Mouse (Mus musculus) lung, embryonic 15.5 days (tissue): Measurements from ENCODE around the gene Col7a1. TPM values are rescaled to one million over a fixed set of nuclear protein-coding genes. Genes with fewer than 3 reads are reported as not detected.
A peak's percentile ranks its signal among the peaks of the same experiment; 100 is the strongest.

ENCODE experiments used
- ATAC-seq: fragments of 200-750 bp; cut with Nextera tagmentation; 2 replicates; pipeline ENCODE4 v1.8.0; 2017; ENCODE audit warnings: moderate number of reproducible peaks, borderline replicate concordance; ENCODE audit not compliant: low FRiP score, low TSS enrichment; ENCODE audit errors: extremely low read depth
- H3K27ac ChIP-seq: fragments of 300-500 bp; sonication (generic); 2 replicates; pipeline ENCODE4 v1.5.1; 2015; ENCODE audit warnings: moderate library complexity, mild to moderate bottlenecking, inconsistent platforms
- H3K27me3 ChIP-seq: fragments of 300-500 bp; sonication (generic); 2 replicates; pipeline ENCODE4 v1.6.1; 2015; ENCODE audit warnings: inconsistent platforms
- H3K36me3 ChIP-seq: fragments of 300-500 bp; sonication (generic); 2 replicates; pipeline ENCODE4 v1.6.1; 2015; ENCODE audit warnings: inconsistent platforms
- H3K4me1 ChIP-seq: fragments of 300-500 bp; sonication (generic); 2 replicates; pipeline ENCODE4 v1.6.1; 2015; ENCODE audit warnings: inconsistent platforms
- H3K4me2 ChIP-seq: fragments of 300-500 bp; sonication (generic); 2 replicates; pipeline ENCODE4 v1.6.1; 2015; ENCODE audit warnings: inconsistent platforms, mild to moderate bottlenecking, moderate library complexity
- H3K4me3 ChIP-seq: fragments of 300-500 bp; sonication (generic); 2 replicates; pipeline ENCODE4 v1.5.1; 2015; ENCODE audit warnings: mild to moderate bottlenecking, inconsistent platforms
- H3K9ac ChIP-seq: fragments of 300-500 bp; sonication (generic); 2 replicates; pipeline ENCODE4 v1.6.1; 2015; ENCODE audit warnings: inconsistent platforms
- H3K9me3 ChIP-seq: fragments of 300-500 bp; sonication (generic); 2 replicates; pipeline ENCODE4 v1.6.1; 2016; ENCODE audit warnings: inconsistent platforms
- WGBS: fragments of 180-500 bp; shearing (Covaris S2); methylation state at CpG from one replicate; pipeline ENCODE4 v1.1.7; 2015; 5-methylcytosine and 5-hydroxymethylcytosine counted together
- polyA plus RNA-seq: library from polyadenylated mRNA; unstranded; fragments of >200 nt; fragmentation: Nextera tagmentation; extraction: Ambion mirVana; gene quantifications from 2 replicates; pipeline ENCODE4 v1.2.1, GENCODE M21; 2015

Gene Col7a1
- 0.86 and 1.0 TPM in 2 replicates for polyA plus RNA-seq

- H3K9ac ChIP-seq: no peak within 1 kb of the TSS
- ATAC-seq: no peak
- H3K4me2 ChIP-seq: peak within 1 kb of the TSS; percentile 49
These were observed at the start of gene Col7a1 for GRCm38 (mm10) chr9:108953081-108953636. TSS of gene Col7a1 (plus strand) at chr9:108953586.

GRCm38 (mm10) chr9:108912308-108912707 is 41.1 kb upstream of the Col7a1 start:
- no peak for ATAC-seq
- 49% methylated on average over 6 of the region's 6 CpGs for WGBS
- H3K9ac ChIP-seq: no peak overlapping the region

More at GRCm38 (mm10) chr9:108953081-108953636, at the start of gene Col7a1:
- no peak within 1 kb of the TSS for H3K27ac ChIP-seq
- WGBS: 6% methylated on average over 15 of the region's 15 CpGs
- H3K27me3 ChIP-seq: peaks cover 14% of the 10 kb centered on the region; the same call in 1 of the 2 replicates
- H3K4me1 ChIP-seq: peaks cover 10% of the 10 kb centered on the region; the same call in 1 of the 2 replicates
- H3K4me3 ChIP-seq: peak within 1 kb of the TSS; percentile 18; the same call in 1 of the 2 replicates
- peaks cover 26% of the 10 kb centered on the region for H3K36me3 ChIP-seq
- H3K9me3 ChIP-seq: no peaks in the 10 kb centered on the region

GRCm38 (mm10) chr9:108913161-108913560 is 40.2 kb upstream of the Col7a1 start:
- WGBS: 82% methylated on average over 7 of the region's 7 CpGs
- Histone ChIP-seq H3K4me3 (no peak overlapping the region), H3K9ac (no peak overlapping the region), H3K36me3 (no peaks in the 10 kb centered on the region), H3K27me3 (no peaks in the 10 kb centered on the region), H3K9me3 (no peaks in the 10 kb centered on the region), H3K4me1 (no peaks in the 10 kb centered on the region), H3K27ac (no peak overlapping the region), H3K4me2 (no peak overlapping the region)
- ATAC-seq: no peak

More at GRCm38 (mm10) chr9:108912308-108912707, 41.1 kb upstream of the Col7a1 start:
- no peak overlapping the region for H3K27ac ChIP-seq
- H3K4me3 ChIP-seq: no peak overlapping the region
- H3K36me3 ChIP-seq: no peaks in the 10 kb centered on the region
- no peaks in the 10 kb centered on the region for H3K9me3 ChIP-seq
- no peaks in the 10 kb centered on the region for H3K27me3 ChIP-seq
- H3K4me2 ChIP-seq: no peak overlapping the region
- no peaks in the 10 kb centered on the region for H3K4me1 ChIP-seq

- Histone ChIP-seq H3K36me3 (no peaks in the 10 kb centered on the region), H3K9ac (no peak overlapping the region), H3K4me3 (no peak overlapping the region), H3K27me3 (no peaks in the 10 kb centered on the region), H3K9me3 (no peaks in the 10 kb centered on the region), H3K4me1 (no peaks in the 10 kb centered on the region), H3K27ac (no peak overlapping the region), H3K4me2 (no peak overlapping the region)
- WGBS: 56% methylated on average over 10 of the region's 10 CpGs
- no peak for ATAC-seq
These were observed 39.8 kb upstream of the Col7a1 start for GRCm38 (mm10) chr9:108913621-108914020.

- no peak within 1 kb of the TSS for H3K4me3 ChIP-seq
- no peak within 1 kb of the TSS for H3K27ac ChIP-seq
- no peaks in the 10 kb centered on the region for H3K4me1 ChIP-seq
- H3K27me3 ChIP-seq: no peaks in the 10 kb centered on the region
- no peaks in the 10 kb centered on the region for H3K9me3 ChIP-seq
- H3K36me3 ChIP-seq: no peaks in the 10 kb centered on the region
- H3K9ac ChIP-seq: no peak within 1 kb of the TSS
- 63% methylated on average over 6 of the region's 6 CpGs for WGBS
- no peak within 1 kb of the TSS for H3K4me2 ChIP-seq
- ATAC-seq: no peak
These were observed 38.9 kb upstream of the Col7a1 start, which contains the start of gene Tmem89 for GRCm38 (mm10) chr9:108914491-108914890. TSS of gene Tmem89 (plus strand) at chr9:108914619.

GRCm38 (mm10) chr9:108925897-108926296 is 27.5 kb upstream of the Col7a1 start:
- WGBS: 54% methylated on average over 8 of the region's 8 CpGs
- ATAC-seq: no peak
- Histone ChIP-seq H3K4me3 (no peak overlapping the region), H3K27ac (no peak overlapping the region), H3K9ac (no peak overlapping the region), H3K9me3 (no peaks in the 10 kb centered on the region), H3K27me3 (peaks cover 3% of the 10 kb centered on the region; the same call in 1 of the 2 replicates), H3K4me1 (no peaks in the 10 kb centered on the region), H3K4me2 (no peak overlapping the region), H3K36me3 (no peaks in the 10 kb centered on the region)

GRCm38 (mm10) chr9:108928424-108928823 is 25.0 kb upstream of the Col7a1 start:
- no peak overlapping the region for H3K4me3 ChIP-seq
- H3K36me3 ChIP-seq: no peaks in the 10 kb centered on the region
- H3K4me1 ChIP-seq: no peaks in the 10 kb centered on the region
- no peak for ATAC-seq
- no peak overlapping the region for H3K4me2 ChIP-seq
- no peaks in the 10 kb centered on the region for H3K9me3 ChIP-seq
- H3K27ac ChIP-seq: no peak overlapping the region
- H3K27me3 ChIP-seq: peaks cover 3% of the 10 kb centered on the region; the same call in 1 of the 2 replicates
- H3K9ac ChIP-seq: no peak overlapping the region
- 81% methylated on average over 3 of the region's 3 CpGs for WGBS

- no peak overlapping the region for H3K9ac ChIP-seq
- WGBS: 4% methylated on average over 3 of the region's 3 CpGs
- H3K27ac ChIP-seq: no peak overlapping the region
- H3K4me2 ChIP-seq: 0 out of 2 replicates have a peak overlapping the region, but pooled peaks have one; percentile 9
- no peaks in the 10 kb centered on the region for H3K27me3 ChIP-seq
- no peak overlapping the region for H3K4me3 ChIP-seq
- 0 out of 2 replicates have a peak, but pooled peaks have one; percentile 15 for ATAC-seq
- peaks cover 31% of the 10 kb centered on the region for H3K36me3 ChIP-seq
- peaks cover 5% of the 10 kb centered on the region for H3K4me1 ChIP-seq
- no peaks in the 10 kb centered on the region for H3K9me3 ChIP-seq
These were observed 17.4 kb upstream of the Col7a1 start for GRCm38 (mm10) chr9:108935991-108936390.

GRCm38 (mm10) chr9:108936418-108937364 is 16.7 kb upstream of the Col7a1 start, which contains the start of gene Uqcrc1:
TSS of gene Uqcrc1 (plus strand) at chr9:108936633.
- Histone ChIP-seq H3K36me3 (peaks cover 36% of the 10 kb centered on the region), H3K27ac (peak within 1 kb of the TSS; percentile 25; the same call in 1 of the 2 replicates), H3K4me2 (peak within 1 kb of the TSS; percentile 74), H3K27me3 (no peaks in the 10 kb centered on the region), H3K9me3 (no peaks in the 10 kb centered on the region), H3K9ac (peak within 1 kb of the TSS; percentile 77), H3K4me1 (peaks cover 5% of the 10 kb centered on the region), H3K4me3 (peak within 1 kb of the TSS; percentile 80)
- ATAC-seq: peak; percentile 87
- under 1% methylated on average over 58 of the region's 58 CpGs for WGBS

- Histone ChIP-seq H3K4me2 (no peak overlapping the region), H3K36me3 (peaks cover 89% of the 10 kb centered on the region), H3K9me3 (no peaks in the 10 kb centered on the region), H3K9ac (no peak overlapping the region), H3K27ac (no peak overlapping the region), H3K4me3 (no peak overlapping the region), H3K27me3 (no peaks in the 10 kb centered on the region), H3K4me1 (peaks cover 7% of the 10 kb centered on the region; the same call in 1 of the 2 replicates)
- ATAC-seq: no peak
- WGBS: 72% methylated on average over 9 of the region's 9 CpGs
These were observed 8.3 kb upstream of the Col7a1 start for GRCm38 (mm10) chr9:108945111-108945510.

GRCm38 (mm10) chr9:108945608-108946007 is 7.8 kb upstream of the Col7a1 start:
- no peak overlapping the region for H3K4me2 ChIP-seq
- no peak for ATAC-seq
- peaks cover 88% of the 10 kb centered on the region for H3K36me3 ChIP-seq
- no peaks in the 10 kb centered on the region for H3K9me3 ChIP-seq
- peaks cover 7% of the 10 kb centered on the region; the same call in 1 of the 2 replicates for H3K4me1 ChIP-seq
- no peak overlapping the region for H3K4me3 ChIP-seq
- 85% methylated on average over 5 of the region's 5 CpGs for WGBS
- H3K27me3 ChIP-seq: no peaks in the 10 kb centered on the region
- H3K27ac ChIP-seq: no peak overlapping the region
- no peak overlapping the region for H3K9ac ChIP-seq
